Mouse (Mus musculus): Measurements from ENCODE around the gene Unkl. TPM values are rescaled to one million over a fixed set of nuclear protein-coding genes. Genes with fewer than 3 reads are reported as not detected.
A peak's percentile ranks its signal among the peaks of the same experiment; 100 is the strongest.

The Unkl gene
- polyA plus RNA-seq, 1 experiment from 2014 or later, result 5.0 TPM

DNA sequence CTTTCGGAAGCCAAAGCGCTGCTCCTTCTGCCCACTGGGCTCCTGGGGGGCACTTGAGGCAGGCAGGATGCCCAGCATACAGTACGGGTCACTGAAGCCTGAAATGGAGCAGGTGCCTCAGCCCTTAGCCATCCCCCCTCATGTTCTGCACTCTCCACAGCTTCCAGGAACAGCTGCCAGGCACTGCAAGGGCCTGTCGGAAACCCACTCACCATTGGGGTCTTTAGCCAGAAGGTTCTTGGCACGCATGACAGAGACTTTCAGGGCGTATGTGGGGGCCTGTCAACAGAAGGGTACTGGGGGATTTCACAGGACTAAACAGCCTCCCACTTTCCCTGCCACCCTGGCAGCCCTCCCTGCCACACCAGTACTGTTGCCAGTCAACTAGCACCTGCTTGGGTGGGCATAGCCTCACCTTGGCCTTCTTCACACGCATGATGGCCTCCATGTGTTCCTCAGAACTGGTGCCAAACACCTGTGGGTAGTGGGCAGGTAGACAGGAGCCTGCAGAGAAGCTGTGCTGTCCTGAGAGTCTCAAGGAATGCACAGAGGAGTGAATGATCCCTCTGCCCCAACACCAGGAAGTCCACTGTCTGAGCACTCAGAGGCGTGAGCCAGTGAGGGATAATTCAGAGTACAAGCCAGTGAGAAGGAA, 62.1 kb downstream of the Unkl start:
- no peak overlapping the region for H3K4me2 ChIP-seq (ENCODE audit: low read depth, low read length)
- peaks cover 8% of the 10 kb centered on the region; the same call in 1 of the 2 replicates for H3K27me3 ChIP-seq (ENCODE audit: control insufficient read depth, insufficient read depth, low read length)
- H3K4me1 ChIP-seq (ENCODE audit: control insufficient read depth, insufficient read depth, low read length), result no peaks in the 10 kb centered on the region; the same call in 1 of the 2 replicates
- H3K4me3 ChIP-seq (ENCODE audit: low read depth, low read length), result no peak overlapping the region
- H3K27ac ChIP-seq (replicated peaks; ENCODE audit: low read depth, low read length), result no peak overlapping the region
- 76% methylated on average over 8 of the region's 8 CpGs for WGBS
- DNase-seq (ENCODE audit: low spot score) (no peak), ATAC-seq (replicated peaks; ENCODE audit: insufficient number of reproducible peaks, low FRiP score, low TSS enrichment, low read depth) (no peak)
- H3K9ac ChIP-seq (replicated peaks; ENCODE audit: low read length), result no peak overlapping the region
- no peaks in the 10 kb centered on the region; the same call in 1 of the 2 replicates for H3K36me3 ChIP-seq (replicated peaks; ENCODE audit: control insufficient read depth, insufficient read depth, low read depth, low read length)
- H3K9me3 ChIP-seq (replicated peaks; ENCODE audit: control insufficient read depth, low read length), result no peaks in the 10 kb centered on the region

DNA sequence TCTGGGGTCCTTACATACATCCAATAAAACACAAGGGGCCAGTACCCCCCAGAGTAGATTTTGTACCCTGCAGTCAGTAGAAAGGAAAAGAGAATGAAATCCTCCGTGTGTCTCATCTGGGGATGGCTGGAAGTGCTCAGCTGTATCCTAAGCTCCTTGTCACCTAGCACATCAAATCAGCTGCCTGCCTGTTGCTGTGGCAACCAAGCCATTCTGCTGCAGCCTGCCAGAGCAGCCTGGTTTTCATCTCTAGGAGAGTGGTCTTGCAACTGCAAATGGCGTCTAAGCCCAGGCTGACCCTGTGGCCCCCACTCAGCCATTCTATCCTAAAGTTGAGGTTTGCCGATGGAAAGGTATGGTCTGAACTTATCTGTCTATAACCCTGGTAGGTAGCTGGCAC, 64.4 kb downstream of the Unkl start:
- ATAC-seq (replicated peaks; ENCODE audit: insufficient number of reproducible peaks, low FRiP score, low TSS enrichment, low read depth) (no peak), DNase-seq (ENCODE audit: low spot score) (no peak)
- H3K9ac ChIP-seq (replicated peaks; ENCODE audit: low read length), result no peak overlapping the region
- peaks cover 17% of the 10 kb centered on the region for H3K27me3 ChIP-seq (ENCODE audit: control insufficient read depth, insufficient read depth, low read length)
- peaks cover 6% of the 10 kb centered on the region for H3K4me1 ChIP-seq (ENCODE audit: control insufficient read depth, insufficient read depth, low read length)
- H3K27ac ChIP-seq (replicated peaks; ENCODE audit: low read depth, low read length), result no peak overlapping the region
- no peaks in the 10 kb centered on the region for H3K36me3 ChIP-seq (replicated peaks; ENCODE audit: control insufficient read depth, insufficient read depth, low read depth, low read length)
- 42% methylated on average over 3 of the region's 3 CpGs for WGBS
- no peaks in the 10 kb centered on the region for H3K9me3 ChIP-seq (replicated peaks; ENCODE audit: control insufficient read depth, low read length)
- H3K4me3 ChIP-seq (ENCODE audit: low read depth, low read length), result no peak overlapping the region
- H3K4me2 ChIP-seq (ENCODE audit: low read depth, low read length), result no peak overlapping the region

DNA sequence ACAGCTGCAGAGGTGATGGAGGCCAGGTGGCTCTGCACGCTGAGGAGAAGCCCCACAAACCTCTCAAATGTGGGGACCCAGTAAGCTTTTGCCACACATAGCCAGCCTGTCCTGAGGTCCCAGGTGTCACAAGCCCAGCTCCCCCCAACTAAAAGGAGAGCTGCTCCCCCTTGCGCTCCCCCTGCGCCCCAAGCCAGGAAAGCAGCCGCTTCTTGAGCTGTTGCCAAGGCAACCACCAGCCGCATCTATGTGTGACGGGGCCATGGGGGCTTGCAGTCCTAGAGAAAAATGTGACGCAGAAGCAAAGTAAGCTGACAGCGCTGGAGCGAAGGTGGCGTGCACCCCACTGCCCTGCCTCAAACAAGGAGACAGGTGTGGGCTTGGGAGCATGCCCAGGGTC, 65.6 kb downstream of the Unkl start:
- H3K4me2 ChIP-seq (ENCODE audit: low read depth, low read length), result no peak overlapping the region
- peaks cover 17% of the 10 kb centered on the region for H3K27me3 ChIP-seq (ENCODE audit: control insufficient read depth, insufficient read depth, low read length)
- no peaks in the 10 kb centered on the region for H3K36me3 ChIP-seq (replicated peaks; ENCODE audit: control insufficient read depth, insufficient read depth, low read depth, low read length)
- H3K27ac ChIP-seq (replicated peaks; ENCODE audit: low read depth, low read length), result no peak overlapping the region
- no peak for DNase-seq (ENCODE audit: low spot score)
- peaks cover 6% of the 10 kb centered on the region for H3K4me1 ChIP-seq (ENCODE audit: control insufficient read depth, insufficient read depth, low read length)
- 0 out of 2 replicates have a peak overlapping the region, but pooled peaks have one; percentile 18 for H3K9ac ChIP-seq (replicated peaks; ENCODE audit: low read length)
- no peak overlapping the region for H3K4me3 ChIP-seq (ENCODE audit: low read depth, low read length)
- no peak for ATAC-seq (replicated peaks; ENCODE audit: insufficient number of reproducible peaks, low FRiP score, low TSS enrichment, low read depth)
- no peaks in the 10 kb centered on the region for H3K9me3 ChIP-seq (replicated peaks; ENCODE audit: control insufficient read depth, low read length)
- WGBS, result 32% methylated on average over 10 of the region's 10 CpGs

DNA sequence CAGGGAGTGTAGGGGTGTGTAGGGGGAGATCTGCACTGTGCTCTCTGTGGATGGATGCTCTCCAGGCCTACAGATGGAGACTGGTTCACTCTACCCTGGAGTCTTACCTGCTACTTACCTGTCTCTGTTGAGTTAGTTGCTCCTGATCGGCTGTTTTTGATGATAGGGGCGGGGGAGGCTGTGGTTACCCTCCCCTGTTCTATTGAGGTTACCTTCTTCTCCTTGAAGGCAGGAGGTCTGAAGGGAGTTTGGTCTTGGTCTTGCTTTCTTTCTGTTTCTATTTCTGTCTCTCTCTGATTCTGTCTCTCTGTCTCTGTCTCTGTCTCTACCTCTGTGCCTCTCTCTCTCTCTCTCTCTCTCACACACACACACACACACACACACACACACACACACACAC, 66.9 kb downstream of the Unkl start:
- Histone ChIP-seq H3K36me3 (replicated peaks; ENCODE audit: control insufficient read depth, insufficient read depth, low read depth, low read length) (no peaks in the 10 kb centered on the region; the same call in 1 of the 2 replicates), H3K9ac (replicated peaks; ENCODE audit: low read length) (no peak overlapping the region), H3K27ac (replicated peaks; ENCODE audit: low read depth, low read length) (no peak overlapping the region), H3K27me3 (ENCODE audit: control insufficient read depth, insufficient read depth, low read length) (peaks cover 17% of the 10 kb centered on the region), H3K4me2 (ENCODE audit: low read depth, low read length) (no peak overlapping the region), H3K4me3 (ENCODE audit: low read depth, low read length) (no peak overlapping the region), H3K9me3 (replicated peaks; ENCODE audit: control insufficient read depth, low read length) (no peaks in the 10 kb centered on the region), H3K4me1 (ENCODE audit: control insufficient read depth, insufficient read depth, low read length) (peaks cover 6% of the 10 kb centered on the region)
- ATAC-seq (replicated peaks; ENCODE audit: insufficient number of reproducible peaks, low FRiP score, low TSS enrichment, low read depth) (no peak), DNase-seq (ENCODE audit: low spot score) (no peak)
- WGBS, result 51% methylated on average over 2 of the region's 2 CpGs

DNA sequence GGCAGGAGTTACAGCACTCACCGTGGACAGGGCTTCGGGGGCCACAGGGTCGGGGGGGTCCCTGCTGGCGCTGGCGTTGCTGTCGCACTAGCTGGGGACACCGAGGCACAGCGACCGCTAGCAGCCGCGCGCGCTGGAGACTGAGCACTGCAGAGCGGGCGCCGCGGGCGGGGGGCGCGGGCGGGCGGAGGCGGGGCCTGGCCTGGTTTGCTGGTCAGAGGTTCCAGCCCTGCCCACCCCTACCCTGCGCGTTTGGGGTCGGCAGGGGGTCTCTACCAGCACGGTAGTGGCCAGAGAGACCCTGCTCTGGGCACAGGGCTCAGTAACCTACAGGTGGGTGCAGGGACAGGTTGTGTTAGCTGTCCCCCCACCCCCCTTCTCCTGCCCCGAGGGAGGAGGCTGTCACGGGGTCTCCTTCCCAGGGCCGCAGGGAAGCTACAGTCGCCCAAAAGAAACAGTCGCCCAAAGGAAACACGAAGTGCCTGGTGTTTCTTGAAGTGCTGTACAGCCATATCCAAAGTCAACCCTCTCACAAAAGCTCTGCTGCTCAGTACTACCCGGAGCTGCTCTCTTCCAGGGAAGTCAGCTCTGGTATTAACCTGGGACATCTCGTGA, 68.0 kb downstream of the Unkl start, which contains the start of gene Baiap3:
Gene Baiap3 (minus strand): TSS at position 225 of the 615 bp plus-strand sequence.
- H3K4me1 ChIP-seq (ENCODE audit: control insufficient read depth, insufficient read depth, low read length), result peaks cover 6% of the 10 kb centered on the region
- 8% methylated on average over 27 of the region's 35 CpGs for WGBS

DNA sequence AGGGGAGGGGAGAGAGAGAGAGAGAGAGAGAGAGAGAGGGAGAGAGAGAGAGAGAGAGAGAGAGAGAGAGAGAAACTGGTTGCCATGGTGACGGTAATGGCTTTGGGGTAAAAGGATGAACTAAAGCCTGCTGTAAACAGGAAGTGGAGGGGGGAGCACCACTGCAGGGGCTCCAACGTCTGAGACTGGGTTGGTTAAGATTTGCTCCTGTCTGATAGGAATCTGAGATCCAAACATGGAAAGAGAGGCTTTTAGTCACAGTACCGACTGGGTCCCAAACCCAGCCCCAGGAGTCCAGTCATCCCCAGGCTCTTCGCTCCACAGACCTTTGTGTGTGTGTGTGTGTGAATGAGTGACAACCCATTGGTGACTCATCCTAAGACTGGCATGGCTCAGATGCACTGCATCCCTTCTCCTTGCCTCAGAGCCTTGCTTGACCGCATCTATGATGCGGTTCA, 69.6 kb downstream of the Unkl start:
- H3K9me3 ChIP-seq (replicated peaks; ENCODE audit: control insufficient read depth, low read length), result no peaks in the 10 kb centered on the region
- no peak overlapping the region for H3K4me3 ChIP-seq (ENCODE audit: low read depth, low read length)
- no peak for DNase-seq (ENCODE audit: low spot score)
- no peak for ATAC-seq (replicated peaks; ENCODE audit: insufficient number of reproducible peaks, low FRiP score, low TSS enrichment, low read depth)
- H3K4me2 ChIP-seq (ENCODE audit: low read depth, low read length), result no peak overlapping the region
- H3K27ac ChIP-seq (replicated peaks; ENCODE audit: low read depth, low read length), result no peak overlapping the region
- H3K9ac ChIP-seq (replicated peaks; ENCODE audit: low read length), result no peak overlapping the region
- H3K27me3 ChIP-seq (ENCODE audit: control insufficient read depth, insufficient read depth, low read length), result peaks cover 17% of the 10 kb centered on the region
- WGBS, result 54% methylated on average over 6 of the region's 6 CpGs
- peaks cover 5% of the 10 kb centered on the region for H3K36me3 ChIP-seq (replicated peaks; ENCODE audit: control insufficient read depth, insufficient read depth, low read depth, low read length)
- H3K4me1 ChIP-seq (ENCODE audit: control insufficient read depth, insufficient read depth, low read length), result peaks cover 6% of the 10 kb centered on the region

More for the DNA sequence above, 68.0 kb downstream of the Unkl start, which contains the start of gene Baiap3:
- Histone ChIP-seq H3K4me2 (ENCODE audit: low read depth, low read length) (peak within 1 kb of the TSS; percentile 61), H3K36me3 (replicated peaks; ENCODE audit: control insufficient read depth, insufficient read depth, low read depth, low read length) (no peaks in the 10 kb centered on the region; the same call in 1 of the 2 replicates), H3K9me3 (replicated peaks; ENCODE audit: control insufficient read depth, low read length) (no peaks in the 10 kb centered on the region), H3K4me3 (ENCODE audit: low read depth, low read length) (peak within 1 kb of the TSS; percentile 36), H3K27me3 (ENCODE audit: control insufficient read depth, insufficient read depth, low read length) (peaks cover 17% of the 10 kb centered on the region), H3K9ac (replicated peaks; ENCODE audit: low read length) (peak within 1 kb of the TSS; percentile 23), H3K27ac (replicated peaks; ENCODE audit: low read depth, low read length) (no peak within 1 kb of the TSS)
- DNase-seq (ENCODE audit: low spot score), result peak; percentile 44
- peak; percentile 54; the same call in 1 of the 2 replicates for ATAC-seq (replicated peaks; ENCODE audit: insufficient number of reproducible peaks, low FRiP score, low TSS enrichment, low read depth)

DNA sequence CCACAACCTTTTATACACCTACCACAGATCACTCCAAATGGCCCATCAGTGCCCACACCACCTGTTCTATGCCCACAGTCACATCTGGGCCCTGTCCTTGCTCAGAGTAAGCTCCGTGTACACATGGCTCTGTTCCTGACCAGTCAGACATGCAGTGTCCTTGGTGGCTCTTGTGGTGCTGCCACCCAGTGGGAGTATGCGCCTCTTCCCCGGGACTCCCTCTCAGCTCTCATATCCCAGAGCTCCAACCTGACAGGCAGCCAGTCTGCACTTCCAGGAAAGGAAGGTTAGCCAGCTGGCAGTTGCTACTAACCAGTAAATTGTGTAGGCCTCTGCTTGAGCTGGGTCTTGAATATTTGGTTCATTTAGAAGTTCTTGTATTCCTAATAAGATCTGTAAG, 76.3 kb downstream of the Unkl start:
- Histone ChIP-seq H3K36me3 (replicated peaks; ENCODE audit: control insufficient read depth, insufficient read depth, low read depth, low read length) (peaks cover 38% of the 10 kb centered on the region), H3K27ac (replicated peaks; ENCODE audit: low read depth, low read length) (no peak overlapping the region)

DNA sequence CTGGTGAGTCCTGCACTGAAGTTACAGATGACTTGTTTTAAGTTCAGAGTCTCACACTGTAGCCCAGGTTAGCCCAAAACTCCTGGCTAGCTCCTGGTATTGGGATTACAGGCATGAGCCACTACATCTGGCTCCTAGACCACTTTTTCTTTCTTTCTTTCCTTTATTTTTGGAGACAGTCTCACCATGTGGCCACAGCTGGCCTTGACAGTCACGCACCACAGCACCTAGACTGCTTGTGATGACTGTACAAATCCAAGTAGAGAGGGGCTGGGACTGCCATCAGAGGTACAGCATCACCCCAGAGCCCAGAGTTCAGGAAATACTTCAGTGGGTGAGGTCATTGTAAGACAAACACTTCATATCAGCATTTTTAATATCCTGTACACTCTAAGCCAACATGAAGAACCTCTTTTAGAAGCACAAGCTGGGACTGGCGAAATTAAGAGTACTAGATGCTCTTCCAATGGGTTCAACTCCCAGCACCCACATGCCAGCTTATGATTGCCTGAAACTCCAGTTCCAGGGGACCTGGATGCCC, 82.7 kb downstream of the Unkl start:
- Histone ChIP-seq H3K36me3 (replicated peaks; ENCODE audit: control insufficient read depth, insufficient read depth, low read depth, low read length) (peaks cover 21% of the 10 kb centered on the region), H3K27ac (replicated peaks; ENCODE audit: low read depth, low read length) (no peak overlapping the region), H3K9me3 (replicated peaks; ENCODE audit: control insufficient read depth, low read length) (no peaks in the 10 kb centered on the region), H3K4me3 (ENCODE audit: low read depth, low read length) (no peak overlapping the region), H3K27me3 (ENCODE audit: control insufficient read depth, insufficient read depth, low read length) (no peaks in the 10 kb centered on the region), H3K4me2 (ENCODE audit: low read depth, low read length) (peak overlapping the region; percentile 94), H3K9ac (replicated peaks; ENCODE audit: low read length) (0 out of 2 replicates have a peak overlapping the region, but pooled peaks have one; percentile 18), H3K4me1 (ENCODE audit: control insufficient read depth, insufficient read depth, low read length) (peaks cover 6% of the 10 kb centered on the region)
- DNase-seq (ENCODE audit: low spot score) (no peak), ATAC-seq (replicated peaks; ENCODE audit: insufficient number of reproducible peaks, low FRiP score, low TSS enrichment, low read depth) (no peak)
- 87% methylated on average over 2 of the region's 2 CpGs for WGBS

More for the DNA sequence above, 76.3 kb downstream of the Unkl start:
- WGBS, result 67% methylated on average over 3 of the region's 3 CpGs
- ATAC-seq (replicated peaks; ENCODE audit: insufficient number of reproducible peaks, low FRiP score, low TSS enrichment, low read depth) (no peak), DNase-seq (ENCODE audit: low spot score) (no peak)
- Histone ChIP-seq H3K27me3 (ENCODE audit: control insufficient read depth, insufficient read depth, low read length) (no peaks in the 10 kb centered on the region), H3K4me1 (ENCODE audit: control insufficient read depth, insufficient read depth, low read length) (no peaks in the 10 kb centered on the region), H3K9me3 (replicated peaks; ENCODE audit: control insufficient read depth, low read length) (no peaks in the 10 kb centered on the region), H3K4me2 (ENCODE audit: low read depth, low read length) (no peak overlapping the region), H3K4me3 (ENCODE audit: low read depth, low read length) (no peak overlapping the region), H3K9ac (replicated peaks; ENCODE audit: low read length) (no peak overlapping the region)

Measured in embryonic facial prominence, embryonic 11.5 days (tissue).